Mouse (Mus musculus): ENCODE measurements around the gene Ccr10.
A peak's percentile ranks its signal among the peaks of the same experiment; 100 is the strongest.

The Ccr10 gene

GRCm38 (mm10) chr11:101174851-101175628, at the start of gene Ccr10:
Ccr10 (minus strand) TSS chr11:101175443.
- DNase-seq: peak; percentile 61 to 65

DNA sequence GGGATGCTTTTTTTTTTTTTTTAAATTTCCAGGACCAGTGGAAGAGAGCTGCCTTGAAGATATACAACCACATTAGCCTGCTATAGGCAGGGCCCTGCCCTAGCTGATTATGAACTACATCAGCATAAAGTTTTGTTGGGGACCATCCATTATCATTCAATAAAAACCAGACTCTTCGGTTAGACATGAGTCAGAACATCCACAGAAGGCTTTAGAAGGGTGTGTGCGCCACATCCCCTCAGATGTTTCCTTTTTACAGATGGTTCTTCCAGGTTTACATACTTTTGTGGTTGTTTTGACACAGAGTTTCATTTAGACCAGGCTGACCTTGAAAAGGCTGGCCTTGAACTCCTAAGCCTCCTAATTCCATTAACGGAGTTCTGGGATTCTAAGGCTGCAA, 49.1 kb upstream of the Ccr10 start:
- no peak for DNase-seq

GRCm38 (mm10) chr11:101221306-101221986, 46.2 kb upstream of the Ccr10 start:
- no peak for DNase-seq

GRCm38 (mm10) chr11:101220853-101221252, 45.6 kb upstream of the Ccr10 start:
- DNase-seq: no peak

GRCm38 (mm10) chr11:101218436-101219055, 43.3 kb upstream of the Ccr10 start:
- no peak for DNase-seq

DNA sequence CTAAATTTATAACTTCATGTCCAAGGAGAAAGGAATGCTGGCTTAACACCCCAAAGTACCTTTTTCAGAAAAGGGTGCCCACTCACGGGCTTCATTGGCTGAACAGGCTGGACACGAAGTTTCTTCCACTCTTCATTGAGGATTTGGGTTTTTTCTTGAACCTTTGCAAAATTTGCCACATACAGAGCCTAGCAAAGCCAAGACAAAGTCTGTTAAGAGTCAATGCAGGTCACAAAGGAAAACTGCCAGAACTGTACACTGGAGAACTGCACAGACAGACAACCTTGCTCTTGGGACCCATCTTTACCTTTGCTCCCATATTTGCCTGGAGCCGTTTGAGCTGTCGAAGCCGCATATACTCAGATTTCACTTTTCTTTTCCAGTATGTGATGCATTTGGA, 41.7 kb upstream of the Ccr10 start:
- DNase-seq: no peak

- peak; percentile 23 to 32 for DNase-seq
These were observed 36.7 kb upstream of the Ccr10 start for GRCm38 (mm10) chr11:101211970-101212369.

- DNase-seq: peak; percentile 75 to 81
These were observed 25.7 kb upstream of the Ccr10 start for GRCm38 (mm10) chr11:101200986-101201385.

DNA sequence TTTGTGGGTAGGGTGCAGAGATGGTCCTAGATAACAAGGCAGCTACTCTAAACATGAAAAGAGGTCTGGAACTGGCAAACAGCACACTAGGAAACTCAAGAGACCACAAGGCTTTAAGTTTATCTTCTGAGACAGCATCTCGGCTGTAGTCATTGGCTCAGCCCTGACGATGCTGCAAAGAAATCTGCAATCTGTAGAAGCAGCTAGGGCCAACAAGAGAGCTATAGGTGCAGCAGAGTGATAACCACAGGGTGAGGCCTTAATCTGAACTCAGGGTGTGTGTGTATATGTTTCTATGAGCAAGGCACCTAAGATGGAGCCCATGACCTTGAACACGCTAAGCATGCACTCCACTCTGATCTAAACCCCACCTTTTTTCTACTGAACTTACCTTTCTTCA, 24.3 kb upstream of the Ccr10 start:
- no peak for DNase-seq

- no peak for DNase-seq
These were observed 20.9 kb upstream of the Ccr10 start for GRCm38 (mm10) chr11:101196175-101196574.

DNA sequence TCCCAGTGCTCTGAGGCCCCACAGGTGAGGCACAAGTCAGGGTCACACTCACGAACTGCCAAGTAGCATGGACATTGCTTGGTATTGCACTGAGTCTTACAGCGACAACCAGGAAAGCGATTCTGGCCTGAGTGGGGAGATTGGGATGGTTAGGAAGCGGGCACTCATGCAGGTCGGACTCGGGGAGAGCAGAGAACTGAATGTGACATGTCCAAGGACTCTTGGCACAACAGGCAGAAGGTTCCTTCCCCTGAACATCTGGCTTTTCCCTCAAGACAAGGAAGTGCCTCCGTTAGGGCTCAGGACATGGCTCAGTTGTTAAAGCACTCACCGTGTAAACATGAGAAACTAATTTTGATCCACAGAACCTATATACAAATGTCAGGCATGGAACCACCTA, 20.3 kb upstream of the Ccr10 start:
- peak in 1 of 2 experiments; percentile 7 for DNase-seq

- peak in 1 of 2 experiments; percentile 4 for DNase-seq
These were observed 19.9 kb upstream of the Ccr10 start for GRCm38 (mm10) chr11:101195101-101195500.

DNA sequence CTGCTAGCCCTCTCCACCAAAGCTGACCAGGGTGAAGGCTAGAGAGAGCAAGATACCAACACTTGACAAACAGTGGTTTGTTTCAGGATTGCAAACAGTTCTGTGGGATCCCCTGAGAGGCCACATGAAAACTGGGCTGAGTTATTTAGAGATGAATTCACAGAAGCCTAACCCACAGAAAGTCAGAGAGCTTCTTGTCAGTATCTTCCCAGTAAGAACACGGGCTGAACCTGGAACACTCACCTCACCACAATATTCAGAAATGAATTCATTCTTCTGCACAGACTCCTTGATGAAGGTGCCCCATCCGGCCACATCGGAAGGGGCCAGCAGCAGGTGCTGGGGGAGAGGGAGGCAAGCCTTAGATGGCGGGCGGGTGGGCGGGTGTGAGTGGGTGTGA, 19.4 kb upstream of the Ccr10 start:
- DNase-seq: peak in 1 of 2 experiments; percentile 6

DNA sequence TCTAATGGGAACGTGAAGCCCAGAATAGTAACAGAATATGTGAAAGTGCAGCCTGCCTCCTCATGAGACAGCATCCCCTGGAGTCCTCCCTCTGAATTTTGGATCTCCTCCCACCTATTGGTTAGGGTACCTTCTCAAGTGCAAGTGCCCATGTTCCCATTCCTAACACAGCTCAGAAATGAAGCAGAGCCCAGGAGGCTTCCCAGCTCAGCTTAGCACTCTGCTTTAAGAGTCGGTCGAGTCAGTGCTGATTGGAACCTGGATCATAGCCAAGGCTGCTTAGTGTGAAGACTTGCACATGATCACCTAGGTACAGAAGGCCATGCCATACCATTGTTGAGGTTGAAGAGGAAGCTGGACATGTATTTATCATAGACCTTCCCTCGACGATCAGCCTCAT, 18.9 kb upstream of the Ccr10 start:
- DNase-seq: peak; percentile 36 to 55

DNA sequence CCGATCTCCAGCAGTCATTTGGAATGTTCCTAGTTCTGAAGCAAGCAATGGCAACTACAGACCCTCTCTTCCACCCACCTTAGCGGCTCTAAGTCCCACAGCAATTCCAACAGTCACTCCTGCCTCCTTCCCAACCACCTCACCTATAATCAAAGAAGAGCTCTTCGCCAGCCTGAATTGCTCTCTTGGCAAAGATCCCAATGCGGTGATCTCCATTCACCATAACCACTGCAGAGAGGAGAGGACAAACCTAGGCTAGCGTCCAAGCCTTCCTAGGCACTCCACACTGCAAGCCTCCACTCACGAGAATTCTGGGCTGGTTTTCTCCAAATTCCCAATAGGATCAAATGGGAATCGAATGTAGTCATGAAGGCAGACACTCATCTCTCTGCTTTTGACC, 17.8 kb upstream of the Ccr10 start:
- DNase-seq: peak in 1 of 2 experiments; percentile 61

GRCm38 (mm10) chr11:101192646-101193045, 17.4 kb upstream of the Ccr10 start:
- peak in 1 of 2 experiments; percentile 73 for DNase-seq

DNA sequence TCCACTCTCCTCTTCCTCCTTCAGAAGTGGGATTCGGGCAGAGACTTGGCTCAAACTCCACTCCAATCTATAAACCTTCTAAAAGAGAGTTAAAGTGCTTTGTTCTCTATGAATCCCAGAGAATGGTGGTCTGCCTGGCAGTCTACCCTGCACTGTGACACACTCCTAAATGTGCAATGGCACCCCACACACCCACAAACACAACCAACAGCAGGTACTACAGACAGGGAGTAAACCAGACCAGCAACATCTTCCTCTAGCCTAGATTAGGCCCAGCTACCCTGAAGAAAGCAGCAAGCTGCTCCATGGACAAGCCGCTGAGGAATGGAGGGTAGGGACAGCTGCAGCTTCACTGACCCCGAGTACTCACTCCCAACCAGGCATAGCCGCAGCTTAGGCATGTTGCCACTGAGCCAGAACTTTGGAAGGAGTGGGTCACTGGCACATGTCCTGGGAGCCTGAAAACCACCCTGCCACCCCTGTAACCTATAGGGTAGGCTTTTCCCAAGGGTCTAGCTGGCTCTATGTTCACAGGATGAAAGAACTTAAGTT, 16.8 kb upstream of the Ccr10 start:
- peak; percentile 53 to 59 for DNase-seq

DNA sequence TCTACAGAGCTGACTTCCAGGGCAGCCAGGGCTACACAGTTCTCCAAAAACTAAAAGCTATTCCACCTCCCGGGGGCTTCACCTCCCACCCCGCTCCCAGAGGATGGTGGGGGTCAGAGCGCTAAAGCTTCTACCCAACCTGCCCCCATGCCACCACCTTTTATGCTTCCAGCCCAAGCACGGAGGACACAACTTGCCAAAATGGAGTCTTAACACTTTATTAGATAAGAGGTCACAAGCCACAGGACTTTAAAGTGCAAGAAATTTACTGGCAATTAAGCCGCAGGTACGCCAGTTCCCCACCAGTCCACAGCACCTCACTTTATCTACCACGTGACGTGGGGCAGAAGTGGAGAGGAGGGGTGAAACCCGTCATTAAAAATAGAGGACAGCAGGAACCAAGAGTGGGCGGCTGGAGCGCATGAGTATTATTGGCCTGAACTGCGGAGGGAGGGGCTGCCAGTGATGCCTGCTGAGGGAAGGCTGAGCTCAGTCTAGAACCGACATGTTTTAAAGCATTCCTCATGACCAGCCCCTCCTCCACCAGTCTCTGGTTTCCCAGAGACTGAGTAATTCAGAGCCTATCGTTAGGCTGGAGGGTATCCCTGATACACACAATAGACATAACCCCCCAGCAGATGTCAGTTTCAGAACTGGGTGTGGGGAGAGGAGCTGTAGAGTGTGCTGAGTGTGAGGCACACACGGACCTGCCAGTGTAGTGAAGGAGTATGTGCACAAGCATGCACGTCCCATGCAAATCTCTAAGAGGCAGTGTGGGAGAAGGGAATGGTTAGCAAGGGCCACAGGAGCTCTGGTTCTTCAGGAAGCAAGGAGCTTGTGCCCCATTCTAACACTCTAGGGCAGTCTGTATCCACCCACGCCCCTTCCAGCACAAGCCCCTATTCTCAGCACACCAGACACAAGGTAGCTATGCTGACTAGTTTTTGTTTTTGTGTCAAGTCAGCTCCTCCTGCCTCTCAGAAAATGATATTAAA, 16.0 kb upstream of the Ccr10 start:
- DNase-seq: peak; percentile 65 to 69

DNA sequence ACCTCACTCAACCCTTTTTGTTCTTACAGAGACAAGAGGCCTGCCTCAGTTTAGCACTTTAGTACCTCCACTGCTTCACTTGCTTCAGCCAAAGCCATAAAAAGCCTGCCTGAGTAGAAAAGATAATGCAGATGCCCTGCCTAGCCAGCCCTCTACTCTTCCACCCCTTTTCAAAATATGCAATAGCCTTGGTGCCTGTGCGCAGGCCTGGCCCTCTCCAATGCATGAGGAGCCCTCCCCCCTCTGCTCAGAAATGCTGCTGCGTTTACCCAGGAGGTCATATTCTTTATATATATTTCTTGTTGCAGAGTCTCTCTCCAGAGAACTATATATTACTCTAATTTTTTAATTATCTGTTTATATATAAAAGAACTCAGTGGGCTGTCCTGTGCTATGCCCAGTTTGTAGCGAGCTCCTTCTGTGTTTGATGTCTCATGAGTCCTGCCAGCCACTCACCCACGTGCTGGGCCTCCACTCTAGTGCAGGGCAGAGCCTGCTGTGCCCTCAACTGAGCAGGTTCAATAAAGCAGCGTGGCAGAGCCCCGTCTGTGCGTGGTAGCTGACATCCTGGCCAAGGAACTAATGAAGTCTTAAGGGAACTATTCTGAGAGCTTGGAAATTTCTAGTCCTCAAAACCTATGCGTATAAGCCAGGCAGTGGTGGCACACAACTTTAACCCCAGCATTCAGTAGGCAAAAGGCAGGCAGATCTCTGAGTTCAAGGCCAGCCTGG, 15.1 kb upstream of the Ccr10 start:
- peak; percentile 54 to 59 for DNase-seq

DNA sequence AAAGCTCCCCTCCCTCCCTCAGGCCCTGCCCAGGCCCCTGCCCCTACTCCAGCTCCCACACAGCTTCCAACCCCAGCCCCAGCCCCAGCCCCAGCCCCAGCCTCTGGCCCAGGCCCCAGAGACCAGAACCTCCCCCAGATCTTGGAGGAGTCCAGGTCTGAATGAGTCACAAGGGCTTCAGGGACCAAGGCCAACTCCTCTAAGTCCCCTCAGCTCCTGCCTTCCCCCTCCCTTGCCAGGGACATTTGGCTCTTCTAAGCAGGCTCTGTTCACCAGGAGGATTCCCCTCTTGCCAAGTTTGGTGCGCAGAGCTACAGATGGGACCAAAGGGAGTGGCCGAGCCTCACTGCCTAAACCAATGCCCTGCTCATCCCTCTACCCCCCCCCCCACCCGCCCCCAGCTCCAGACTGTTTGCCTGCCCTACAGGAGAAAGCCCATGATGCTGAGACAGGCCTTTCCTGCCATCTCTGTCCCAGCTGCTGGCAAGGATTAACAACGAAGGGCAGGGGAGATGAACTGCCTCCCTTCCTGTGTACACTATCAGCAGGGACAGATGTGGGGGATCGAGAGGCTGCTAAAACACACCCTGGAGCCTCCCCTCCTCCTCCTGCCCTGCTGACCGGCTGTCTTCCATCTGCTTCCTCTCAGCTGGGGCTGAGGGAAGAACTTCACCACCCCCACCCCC, 14.4 kb upstream of the Ccr10 start:
- peak; percentile 88 to 93 for DNase-seq
